Mouse (Mus musculus): ENCODE measurements at regions not wholly inside any gene's neighbourhood (a gene's known extent, or its start where the extent isn't known, plus 50 kb on each side); places are given as distances from the start of the nearest gene placed in this dataset.

- WGBS, result 47% methylated on average over 3 of the region's 3 CpGs
- Histone ChIP-seq H3K36me3 (no peaks in the 10 kb centered on the region), H3K27ac (no peak overlapping the region), H3K4me3 (no peak overlapping the region), H3K9ac (no peak overlapping the region), H3K27me3 (peaks cover 3% of the 10 kb centered on the region; the same call in 1 of the 2 replicates), H3K4me1 (replicated peaks) (no peaks in the 10 kb centered on the region), H3K4me2 (no peak overlapping the region), H3K9me3 (replicated peaks) (no peaks in the 10 kb centered on the region)
- ATAC-seq (replicated peaks; ENCODE audit: insufficient number of reproducible peaks, insufficient read depth, low FRiP score, low read depth), result no peak
Observed at GRCm38 (mm10) chr3:70097813-70098212, 90.4 kb downstream of the Otol1 start.

DNA sequence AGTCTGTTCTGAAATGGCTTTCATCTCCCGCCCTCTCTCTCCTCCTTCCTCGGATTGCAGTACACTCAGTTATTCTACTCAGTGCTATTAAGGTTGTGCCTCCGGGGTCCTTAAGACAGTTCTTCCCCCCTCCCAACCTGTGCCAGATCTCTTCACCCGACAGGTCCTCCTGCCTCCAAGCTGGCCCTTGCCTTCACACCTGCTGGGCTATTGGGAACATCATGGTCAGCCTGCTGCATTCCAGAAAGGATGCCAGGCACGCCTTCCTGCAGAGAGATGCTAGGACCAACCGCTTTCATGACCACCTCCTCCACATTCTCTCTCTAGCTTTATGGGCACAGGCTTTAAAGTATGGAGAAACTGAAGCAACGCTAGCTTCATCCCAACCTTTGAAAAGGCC lies 94.7 kb downstream of the Otol1 start:
- Histone ChIP-seq H3K4me3 (no peak overlapping the region), H3K9me3 (replicated peaks) (no peaks in the 10 kb centered on the region), H3K9ac (no peak overlapping the region), H3K36me3 (no peaks in the 10 kb centered on the region), H3K4me2 (no peak overlapping the region), H3K27me3 (peaks cover 3% of the 10 kb centered on the region; the same call in 1 of the 2 replicates), H3K27ac (no peak overlapping the region), H3K4me1 (replicated peaks) (0 out of 2 replicates have a peak, but pooled peaks cover 2% of the 10 kb centered on the region)
- WGBS, result 61% methylated on average over 7 of the region's 7 CpGs
- 0 out of 2 replicates have a peak, but pooled peaks have one; percentile 7 for ATAC-seq (replicated peaks; ENCODE audit: insufficient number of reproducible peaks, insufficient read depth, low FRiP score, low read depth)

GRCm38 (mm10) chr3:70102593-70103213 lies 95.3 kb downstream of the Otol1 start:
- Histone ChIP-seq H3K27ac (no peak overlapping the region), H3K9ac (no peak overlapping the region), H3K9me3 (replicated peaks) (no peaks in the 10 kb centered on the region), H3K4me3 (no peak overlapping the region), H3K27me3 (peaks cover 3% of the 10 kb centered on the region; the same call in 1 of the 2 replicates), H3K4me1 (replicated peaks) (0 out of 2 replicates have a peak, but pooled peaks cover 2% of the 10 kb centered on the region), H3K4me2 (no peak overlapping the region), H3K36me3 (no peaks in the 10 kb centered on the region)
- no peak for ATAC-seq (replicated peaks; ENCODE audit: insufficient number of reproducible peaks, insufficient read depth, low FRiP score, low read depth)
- WGBS, result 68% methylated on average over 10 of the region's 10 CpGs

DNA sequence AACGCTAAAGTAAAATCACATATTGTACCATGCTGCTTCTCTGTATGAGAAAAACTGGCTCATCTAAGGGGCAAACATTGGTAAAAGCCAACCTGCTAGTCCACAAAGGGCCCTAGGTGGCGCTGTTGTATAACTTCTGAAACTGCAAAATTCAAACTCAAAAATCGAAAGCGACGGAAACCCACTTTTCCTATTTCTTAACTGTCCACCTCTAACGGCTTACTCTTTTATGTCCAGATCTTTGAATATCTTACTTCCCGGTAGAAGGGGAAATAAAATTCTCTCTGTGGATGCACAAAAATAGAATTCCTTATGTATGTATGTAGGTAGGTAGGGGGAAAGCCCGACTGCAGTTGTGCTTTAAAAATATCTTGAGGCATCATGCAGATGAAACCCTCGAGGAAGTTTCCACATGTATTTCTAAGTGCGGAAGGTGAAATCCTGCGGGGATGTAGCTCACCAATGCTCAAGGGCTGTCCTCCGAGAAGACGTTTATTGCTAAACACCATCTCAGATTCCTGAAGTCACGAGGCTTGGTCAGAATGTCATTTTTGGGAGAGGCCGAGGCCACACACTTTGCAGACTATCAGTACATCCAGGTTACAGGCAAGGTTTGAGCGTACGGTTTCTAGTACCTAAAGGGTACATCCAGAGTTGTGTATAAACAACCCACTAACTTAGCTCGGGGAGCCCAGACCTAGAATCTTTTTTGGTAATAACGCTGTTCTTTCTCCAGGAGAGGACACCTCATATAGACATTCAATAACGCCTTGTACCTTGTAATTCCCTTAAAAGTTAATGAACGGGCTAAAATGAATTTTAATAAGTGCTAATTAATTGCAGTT lies 96.8 kb downstream of the Otol1 start:
- Histone ChIP-seq H3K27ac (0 out of 2 replicates have a peak overlapping the region, but pooled peaks have one; percentile 15), H3K4me3 (peak overlapping the region; percentile 55), H3K9ac (peak overlapping the region; percentile 43), H3K36me3 (no peaks in the 10 kb centered on the region), H3K27me3 (peaks cover 3% of the 10 kb centered on the region; the same call in 1 of the 2 replicates), H3K4me2 (peak overlapping the region; percentile 88), H3K9me3 (replicated peaks) (no peaks in the 10 kb centered on the region), H3K4me1 (replicated peaks) (0 out of 2 replicates have a peak, but pooled peaks cover 2% of the 10 kb centered on the region)
- 3% methylated on average over 21 of the region's 21 CpGs for WGBS
- no peak for ATAC-seq (replicated peaks; ENCODE audit: insufficient number of reproducible peaks, insufficient read depth, low FRiP score, low read depth)

DNA sequence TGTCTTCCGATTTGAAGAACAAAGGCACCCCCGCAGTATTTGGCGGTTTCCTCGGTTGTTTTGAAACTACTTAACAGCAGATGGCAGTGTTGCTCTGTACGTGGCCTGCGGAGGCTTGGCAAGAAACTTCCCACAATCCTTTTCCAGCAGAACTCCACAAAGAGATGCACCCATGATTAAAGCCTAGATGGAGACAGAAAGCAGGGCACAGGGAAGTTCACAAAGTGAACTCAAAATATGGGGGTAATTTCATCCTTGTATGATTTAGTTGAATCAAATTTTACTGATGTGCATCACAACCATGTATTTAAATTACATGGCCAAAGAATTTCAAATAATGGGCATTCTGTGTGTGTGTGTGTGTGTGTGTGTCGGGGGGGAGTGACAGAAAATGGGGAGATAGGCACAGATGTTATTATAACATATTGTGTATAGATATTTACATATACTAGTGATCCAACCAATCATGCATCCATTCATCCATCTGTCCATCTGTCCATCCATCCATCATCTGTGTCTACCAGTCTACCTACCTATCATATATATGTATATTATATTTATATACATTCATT lies 97.5 kb downstream of the Otol1 start:
- Histone ChIP-seq H3K4me3 (peak overlapping the region; percentile 55), H3K27ac (no peak overlapping the region), H3K9me3 (replicated peaks) (no peaks in the 10 kb centered on the region), H3K27me3 (peaks cover 3% of the 10 kb centered on the region; the same call in 1 of the 2 replicates), H3K9ac (peak overlapping the region; percentile 43; the same call in 1 of the 2 replicates), H3K4me2 (peak overlapping the region; percentile 88), H3K36me3 (no peaks in the 10 kb centered on the region), H3K4me1 (replicated peaks) (0 out of 2 replicates have a peak, but pooled peaks cover 2% of the 10 kb centered on the region)
- no peak for ATAC-seq (replicated peaks; ENCODE audit: insufficient number of reproducible peaks, insufficient read depth, low FRiP score, low read depth)
- WGBS, result 13% methylated on average over 7 of the region's 7 CpGs

DNA sequence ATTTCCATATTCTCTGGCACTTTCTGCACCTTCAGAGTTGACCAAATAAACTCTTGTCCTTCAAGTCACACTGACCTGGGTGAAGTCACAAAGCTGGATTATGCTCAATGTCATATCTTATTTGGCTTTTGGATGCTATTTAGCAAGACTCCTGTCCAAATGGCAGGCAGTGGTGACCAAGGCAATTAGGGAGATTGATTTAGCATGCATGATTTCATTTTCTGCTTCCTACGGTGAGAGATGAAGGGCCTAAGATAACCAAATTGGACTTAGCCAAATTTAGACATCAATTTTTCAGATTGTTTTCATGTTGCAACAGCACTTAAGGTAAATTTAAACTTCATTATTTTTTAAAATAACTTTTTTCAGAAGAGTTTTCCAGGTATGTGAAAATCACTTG lies 98.1 kb downstream of the Otol1 start:
- H3K9me3 ChIP-seq (replicated peaks), result no peaks in the 10 kb centered on the region
- H3K4me3 ChIP-seq, result no peak overlapping the region
- no peaks in the 10 kb centered on the region for H3K36me3 ChIP-seq
- H3K9ac ChIP-seq, result no peak overlapping the region
- H3K4me1 ChIP-seq (replicated peaks), result 0 out of 2 replicates have a peak, but pooled peaks cover 2% of the 10 kb centered on the region
- no peak overlapping the region for H3K27ac ChIP-seq
- ATAC-seq (replicated peaks; ENCODE audit: insufficient number of reproducible peaks, insufficient read depth, low FRiP score, low read depth), result no peak
- 66% methylated on average over 1 of the region's 1 CpGs for WGBS
- peaks cover 3% of the 10 kb centered on the region; the same call in 1 of the 2 replicates for H3K27me3 ChIP-seq
- H3K4me2 ChIP-seq, result no peak overlapping the region

- Histone ChIP-seq H3K9ac (no peak overlapping the region), H3K27ac (no peak overlapping the region), H3K4me1 (replicated peaks) (0 out of 2 replicates have a peak, but pooled peaks cover 2% of the 10 kb centered on the region), H3K27me3 (peaks cover 3% of the 10 kb centered on the region; the same call in 1 of the 2 replicates), H3K36me3 (no peaks in the 10 kb centered on the region), H3K4me3 (no peak overlapping the region), H3K9me3 (replicated peaks) (no peaks in the 10 kb centered on the region), H3K4me2 (no peak overlapping the region)
- WGBS, result 84% methylated on average over 2 of the region's 2 CpGs
- ATAC-seq (replicated peaks; ENCODE audit: insufficient number of reproducible peaks, insufficient read depth, low FRiP score, low read depth), result no peak
Observed at GRCm38 (mm10) chr3:70106141-70106540, 98.7 kb downstream of the Otol1 start.

- no peaks in the 10 kb centered on the region for H3K4me1 ChIP-seq (replicated peaks)
- no peaks in the 10 kb centered on the region for H3K9me3 ChIP-seq (replicated peaks)
- no peak for ATAC-seq (replicated peaks; ENCODE audit: insufficient number of reproducible peaks, insufficient read depth, low FRiP score, low read depth)
- H3K27me3 ChIP-seq, result no peaks in the 10 kb centered on the region
- H3K4me3 ChIP-seq, result no peak overlapping the region
- no peaks in the 10 kb centered on the region for H3K36me3 ChIP-seq
- H3K27ac ChIP-seq, result no peak overlapping the region
- 86% methylated on average over 1 of the region's 1 CpGs for WGBS
- H3K4me2 ChIP-seq, result no peak overlapping the region
- no peak overlapping the region for H3K9ac ChIP-seq
Observed at GRCm38 (mm10) chr3:70126212-70126611, 118.8 kb downstream of the Otol1 start.

DNA sequence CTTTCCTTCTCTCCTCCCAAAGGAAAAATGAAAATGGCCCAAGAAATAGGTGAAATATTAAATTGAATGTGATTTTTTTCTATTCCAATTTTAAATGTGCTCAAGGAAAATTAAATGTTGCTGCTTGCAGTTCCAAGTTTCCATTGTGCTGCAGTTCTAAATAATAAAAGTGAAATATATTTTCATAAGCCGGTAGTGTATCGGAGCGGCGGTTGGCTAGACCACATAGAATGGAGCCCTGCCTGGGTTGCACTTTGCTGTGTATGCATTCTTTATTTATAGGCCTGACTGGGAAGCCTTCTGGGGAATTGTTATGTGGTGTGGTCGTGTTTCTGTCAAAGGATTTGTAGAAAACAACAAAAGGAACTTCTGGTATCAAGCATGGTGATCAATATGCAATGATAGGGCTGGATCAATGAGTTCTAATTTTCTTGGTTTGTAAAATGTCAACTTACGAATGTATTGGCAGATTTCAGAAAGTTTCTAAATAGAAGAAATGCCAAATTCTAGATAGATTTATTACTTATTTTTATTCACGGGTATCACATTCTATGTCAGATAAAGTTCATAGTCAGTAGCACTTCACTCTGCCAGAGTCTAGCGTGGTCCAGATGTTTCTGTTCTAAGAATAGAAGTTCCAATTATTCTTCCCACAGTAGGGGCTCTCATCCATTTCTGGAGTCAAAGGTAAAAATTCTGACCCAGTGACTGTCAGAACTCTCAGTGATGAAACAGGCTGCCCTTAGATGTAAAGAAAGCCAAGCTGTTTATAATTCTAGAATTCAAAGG lies 123.0 kb downstream of the Otol1 start:
- Histone ChIP-seq H3K4me1 (replicated peaks) (no peaks in the 10 kb centered on the region), H3K9ac (no peak overlapping the region), H3K4me3 (no peak overlapping the region), H3K27ac (no peak overlapping the region), H3K36me3 (no peaks in the 10 kb centered on the region), H3K4me2 (no peak overlapping the region), H3K27me3 (no peaks in the 10 kb centered on the region), H3K9me3 (replicated peaks) (no peaks in the 10 kb centered on the region)
- ATAC-seq (replicated peaks; ENCODE audit: insufficient number of reproducible peaks, insufficient read depth, low FRiP score, low read depth), result no peak
- 70% methylated on average over 8 of the region's 8 CpGs for WGBS

- Histone ChIP-seq H3K4me1 (replicated peaks) (no peaks in the 10 kb centered on the region), H3K9ac (no peak overlapping the region), H3K4me3 (no peak overlapping the region), H3K36me3 (no peaks in the 10 kb centered on the region), H3K27me3 (no peaks in the 10 kb centered on the region), H3K9me3 (replicated peaks) (no peaks in the 10 kb centered on the region), H3K4me2 (no peak overlapping the region), H3K27ac (no peak overlapping the region)
- ATAC-seq (replicated peaks; ENCODE audit: insufficient number of reproducible peaks, insufficient read depth, low FRiP score, low read depth), result no peak
- WGBS, result 65% methylated on average over 2 of the region's 2 CpGs
Observed at GRCm38 (mm10) chr3:70134963-70135362, 127.5 kb downstream of the Otol1 start.

DNA sequence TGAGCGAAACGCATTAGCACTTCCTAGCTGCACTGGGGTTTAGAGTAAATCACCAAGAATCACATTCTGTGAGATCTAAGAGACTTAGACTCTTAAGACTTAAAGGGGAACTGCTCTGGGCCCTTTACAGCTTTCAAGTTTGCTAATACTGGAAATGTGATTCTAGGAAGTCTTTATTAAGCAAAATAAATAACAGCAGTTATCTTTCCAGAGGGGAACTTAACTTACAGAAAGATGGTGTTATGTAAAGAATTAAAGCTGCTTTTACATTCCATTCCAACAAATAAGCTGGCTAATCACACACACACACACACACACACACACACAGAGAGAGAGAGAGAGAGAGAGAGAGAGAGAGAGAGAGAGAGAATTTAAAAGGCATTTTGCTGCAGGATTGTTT lies 131.1 kb downstream of the Otol1 start:
- no peaks in the 10 kb centered on the region for H3K4me1 ChIP-seq (replicated peaks)
- no peaks in the 10 kb centered on the region for H3K36me3 ChIP-seq
- H3K27me3 ChIP-seq, result no peaks in the 10 kb centered on the region
- WGBS, result 68% methylated on average over 2 of the region's 2 CpGs
- no peak overlapping the region for H3K4me3 ChIP-seq
- no peaks in the 10 kb centered on the region for H3K9me3 ChIP-seq (replicated peaks)
- ATAC-seq (replicated peaks; ENCODE audit: insufficient number of reproducible peaks, insufficient read depth, low FRiP score, low read depth), result no peak
- H3K4me2 ChIP-seq, result no peak overlapping the region
- H3K9ac ChIP-seq, result no peak overlapping the region
- H3K27ac ChIP-seq, result no peak overlapping the region

Measured in heart, embryonic 15.5 days (tissue).